Comparison of ENCODE assay signal across 14 mouse cellular contexts in genomic region chr7:75688144-75688543, GRCm38 (mm10).
DNase-seq lines count a peak whose midpoint lies in the region; ATAC-seq and TF ChIP-seq lines count a peak whose summit lies in the region.
"Had no signal": no experiment of that assay in that cellular context is flagged by ENCODE, and none has a peak within 500 bp of the region (broad histone marks: within the 10 kb centered on the region; RNA-seq: fewer than 3 reads in every experiment).

No protein-coding gene starts in this region.

- H3K27ac ChIP-seq in liver, embryonic 14.5 days = no peak overlapping the region
- H3K27ac ChIP-seq: embryonic facial prominence, embryonic 10.5 days; heart, embryonic 15.5 days; hindbrain, embryonic 14.5 days; kidney, embryonic 15.5 days; liver, embryonic 13.5 days had no signal

- H3K9me3 ChIP-seq in liver, embryonic 14.5 days (ENCODE audit: control insufficient read depth, low read length) = no peaks in the 10 kb centered on the region
- H3K9me3 ChIP-seq: embryonic facial prominence, embryonic 10.5 days; heart, embryonic 15.5 days; kidney, embryonic 15.5 days; liver, embryonic 13.5 days had no signal

- DNase-seq in liver, embryonic 14.5 days (ENCODE audit: low read depth in 3 of 3, low spot score in 3 of 3) = no peak
- DNase-seq in liver (no peak), R1 (ENCODE audit: low read depth, low spot score) (peak; percentile 9)
- DNase-seq in CD4-positive helper T cell, adult 2 months (ENCODE audit: low read depth, low spot score) = peak; percentile 39
- peak; percentile 30 for DNase-seq in thymus, postnatal 0 days (ENCODE audit: low spot score)
- no peak for DNase-seq in left cerebral cortex, adult 11 months (ENCODE audit: low spot score)
- DNase-seq in urinary bladder, adult 2 months (ENCODE audit: low spot score) = no peak
- DNase-seq: cerebellum, adult 8-10 months; gastrocnemius, postnatal 14 days; liver, embryonic 13.5 days had no signal

- H3K27me3 ChIP-seq in liver, embryonic 14.5 days (ENCODE audit: control insufficient read depth, insufficient read depth, low read length) = no peaks in the 10 kb centered on the region
- H3K27me3 ChIP-seq: heart, embryonic 15.5 days; kidney, embryonic 15.5 days; liver, embryonic 13.5 days had no signal

- H3K4me2 ChIP-seq in liver, embryonic 14.5 days (ENCODE audit: low read depth) = no peak overlapping the region
- H3K4me2 ChIP-seq: heart, embryonic 15.5 days; hindbrain, embryonic 14.5 days; kidney, embryonic 15.5 days; liver, embryonic 13.5 days had no signal

- H3K36me3 ChIP-seq in liver, embryonic 14.5 days (replicated peaks; ENCODE audit: control insufficient read depth, insufficient read depth, low read depth) = peaks cover 20% of the 10 kb centered on the region

- no peak for ATAC-seq in liver, embryonic 14.5 days (ENCODE audit: insufficient read depth)

- no peak overlapping the region for H3K9ac ChIP-seq in liver, embryonic 14.5 days (replicated peaks)
- H3K9ac ChIP-seq: heart, embryonic 15.5 days; hindbrain, embryonic 14.5 days; kidney, embryonic 15.5 days; liver, embryonic 13.5 days had no signal

- peak; percentile 49 for TF ChIP-seq CTCF in liver, embryonic 14.5 days (IDR thresholded peaks at IDR 0.05; ENCODE audit: low read depth)

- H3K4me3 ChIP-seq in liver, embryonic 14.5 days (ENCODE audit: insufficient read depth in 1 of 2, low read depth in 2 of 2, low read length in 2 of 2) = no peak overlapping the region
- H3K4me3 ChIP-seq: embryonic facial prominence, embryonic 10.5 days; heart, embryonic 15.5 days; kidney, embryonic 15.5 days; liver, embryonic 13.5 days had no signal

- no peak for TF ChIP-seq EP300 in liver, embryonic 14.5 days (IDR thresholded peaks at IDR 0.05; ENCODE audit: low read depth)

- H3K4me1 ChIP-seq in liver, embryonic 14.5 days (replicated peaks; ENCODE audit: control insufficient read depth in 2 of 2, insufficient read depth in 2 of 2, low read length in 1 of 2) = no peaks in the 10 kb centered on the region
- H3K4me1 ChIP-seq: heart, embryonic 15.5 days; kidney, embryonic 15.5 days; liver, embryonic 13.5 days had no signal

- WGBS in liver, embryonic 14.5 days (ENCODE audit: insufficient replicate concordance) = 80% methylated on average over 3 of the region's 3 CpGs

Comparison
In these comparisons a context has a peak if more than half of its experiments do, and no peak if none do; other contexts are left out.
1. DNase-seq: peak in CD4-positive helper T cell, adult 2 months (single experiment), R1 (single experiment) and thymus, postnatal 0 days (single experiment); none in liver, embryonic 14.5 days (0 of 3), liver (single experiment), left cerebral cortex, adult 11 months (single experiment) and urinary bladder, adult 2 months (single experiment).